Comparison of ENCODE assay signal across 20 mouse cellular contexts in genomic region chr7:93836169-93836568, GRCm38 (mm10).
"Had no signal": no experiment of that assay in that cellular context is flagged by ENCODE, and none has a peak within 500 bp of the region (broad histone marks: within the 10 kb centered on the region; RNA-seq: fewer than 3 reads in every experiment).

No protein-coding gene starts in this region.

- H3K27me3 ChIP-seq: lung, embryonic 15.5 days; midbrain, embryonic 12.5 days; neural tube, embryonic 13.5 days; neural tube, embryonic 15.5 days had no signal

- H3K4me1 ChIP-seq: lung, embryonic 15.5 days; midbrain, embryonic 10.5 days; midbrain, embryonic 12.5 days; neural tube, embryonic 13.5 days; neural tube, embryonic 15.5 days had no signal

- ATAC-seq: liver, postnatal 0 days; lung, postnatal 0 days; midbrain, embryonic 16.5 days had no signal

- H3K9me3 ChIP-seq: lung, embryonic 15.5 days; midbrain, embryonic 10.5 days; midbrain, embryonic 12.5 days; neural tube, embryonic 13.5 days; neural tube, embryonic 15.5 days had no signal

- H3K4me3 ChIP-seq: lung, embryonic 15.5 days; midbrain, embryonic 10.5 days; midbrain, embryonic 12.5 days; myocyte; neural tube, embryonic 13.5 days; neural tube, embryonic 15.5 days had no signal

- H3K4me2 ChIP-seq: lung, embryonic 15.5 days; midbrain, embryonic 12.5 days; neural tube, embryonic 13.5 days; neural tube, embryonic 15.5 days had no signal

- DNase-seq: liver, postnatal 0 days; lung, adult 2 months; lung, postnatal 4 days; midbrain, embryonic 14.5 days; retina, postnatal 1 day; right cerebral cortex, adult 18-20 months; right cerebral cortex, postnatal 25 days; right cerebral cortex, postnatal 4 days; spleen, adult 18-20 months; thymus, adult 18-20 months; thymus, postnatal 25 days; thymus, postnatal 4 days had no signal

- H3K9ac ChIP-seq: liver, postnatal 0 days; lung, embryonic 15.5 days; midbrain, embryonic 12.5 days; neural tube, embryonic 13.5 days; neural tube, embryonic 15.5 days had no signal

- H3K36me3 ChIP-seq: lung, embryonic 15.5 days; midbrain, embryonic 10.5 days; midbrain, embryonic 12.5 days; neural tube, embryonic 13.5 days; neural tube, embryonic 15.5 days had no signal

- H3K27ac ChIP-seq: lung, embryonic 15.5 days; midbrain, embryonic 10.5 days; midbrain, embryonic 12.5 days; neural tube, embryonic 13.5 days; neural tube, embryonic 15.5 days had no signal
